Mouse (Mus musculus): ENCODE data around the gene Glt1d1. TPM values are rescaled to one million over a fixed set of nuclear protein-coding genes. Genes with fewer than 3 reads are reported as not detected.
A peak's percentile ranks its signal among the peaks of the same experiment; 100 is the strongest.

The Glt1d1 gene
- polyA plus RNA-seq, 2 experiments = 0.47 to 1.5 TPM

DNA sequence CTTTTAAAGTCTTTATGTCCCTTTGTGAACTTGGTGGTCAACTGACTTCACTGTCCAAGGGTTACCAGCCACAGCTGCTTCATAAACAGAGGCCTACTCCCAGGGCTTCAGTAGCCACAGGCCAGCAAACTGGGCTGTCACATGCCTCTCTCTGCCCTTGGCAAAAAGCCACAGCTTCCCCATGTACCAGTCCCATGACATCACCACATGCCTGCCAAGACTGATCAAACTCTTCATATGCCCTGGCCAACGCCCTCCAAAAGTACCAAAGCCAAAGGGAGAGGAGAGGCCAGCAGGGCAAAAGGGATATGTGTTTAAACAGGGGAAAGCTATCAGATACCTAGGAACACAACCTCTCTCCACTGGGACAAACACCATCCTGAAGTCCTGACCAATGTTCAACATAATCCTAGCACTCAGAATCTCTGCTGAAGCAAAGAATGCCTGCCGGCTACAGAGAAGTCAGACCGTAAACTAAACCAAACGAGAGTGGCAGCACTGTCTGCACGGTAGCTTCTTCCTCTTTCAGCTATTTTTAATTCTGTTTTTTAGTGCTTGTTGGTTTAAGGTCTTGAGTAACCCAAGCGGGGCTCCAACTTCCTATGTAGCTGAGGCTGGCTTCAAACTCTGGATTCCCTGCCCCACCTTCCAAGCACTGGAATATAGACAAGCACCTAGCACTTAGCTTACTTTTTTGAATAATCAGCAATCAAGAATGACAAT lies 21.1 kb upstream of the Glt1d1 start:
- Histone ChIP-seq H3K4me1 (ENCODE audit: control insufficient read depth, insufficient read depth, low read length) (peaks cover 6% of the 10 kb centered on the region), H3K27ac (replicated peaks; ENCODE audit: low read depth, low read length) (no peak overlapping the region), H3K4me3 (replicated peaks; ENCODE audit: low read length) (no peak overlapping the region), H3K9ac (ENCODE audit: low read depth, low read length, severe bottlenecking) (no peak overlapping the region), H3K9me3 (ENCODE audit: control insufficient read depth, low read length) (no peaks in the 10 kb centered on the region), H3K27me3 (ENCODE audit: control insufficient read depth, insufficient read depth, low read length) (no peaks in the 10 kb centered on the region), H3K36me3 (ENCODE audit: control insufficient read depth, insufficient read depth, low read length) (peaks cover 29% of the 10 kb centered on the region), H3K4me2 (replicated peaks; ENCODE audit: low read depth, low read length, severe bottlenecking) (no peak overlapping the region)
- ATAC-seq (ENCODE audit: low FRiP score, low read depth) (no peak), DNase-seq (ENCODE audit: low spot score) (no peak)
- WGBS = 76% methylated on average over 6 of the region's 6 CpGs
- TF ChIP-seq POLR2A (IDR thresholded peaks at IDR 0.05; ENCODE audit: borderline replicate concordance, extremely low read depth, insufficient read depth, insufficient read length) = no peak

- Histone ChIP-seq H3K27ac (replicated peaks; ENCODE audit: low read depth, low read length) (no peak overlapping the region), H3K27me3 (ENCODE audit: control insufficient read depth, insufficient read depth, low read length) (no peaks in the 10 kb centered on the region), H3K4me2 (replicated peaks; ENCODE audit: low read depth, low read length, severe bottlenecking) (no peak overlapping the region), H3K9ac (ENCODE audit: low read depth, low read length, severe bottlenecking) (no peak overlapping the region), H3K36me3 (ENCODE audit: control insufficient read depth, insufficient read depth, low read length) (peaks cover 23% of the 10 kb centered on the region), H3K9me3 (ENCODE audit: control insufficient read depth, low read length) (no peaks in the 10 kb centered on the region), H3K4me3 (replicated peaks; ENCODE audit: low read length) (no peak overlapping the region), H3K4me1 (ENCODE audit: control insufficient read depth, insufficient read depth, low read length) (peaks cover 11% of the 10 kb centered on the region)
- TF ChIP-seq POLR2A (IDR thresholded peaks at IDR 0.05; ENCODE audit: borderline replicate concordance, extremely low read depth, insufficient read depth, insufficient read length) = no peak
- ATAC-seq (ENCODE audit: low FRiP score, low read depth) = no peak
- no peak for DNase-seq (ENCODE audit: low spot score)
- 95% methylated on average over 1 of the region's 1 CpGs for WGBS
These were observed 20.2 kb upstream of the Glt1d1 start for GRCm38 (mm10) chr5:127611881-127612280.

GRCm38 (mm10) chr5:127612397-127612796 lies 19.7 kb upstream of the Glt1d1 start:
- ATAC-seq (ENCODE audit: low FRiP score, low read depth) (no peak), DNase-seq (ENCODE audit: low spot score) (no peak)
- no peak overlapping the region for H3K4me2 ChIP-seq (replicated peaks; ENCODE audit: low read depth, low read length, severe bottlenecking)
- no peaks in the 10 kb centered on the region for H3K9me3 ChIP-seq (ENCODE audit: control insufficient read depth, low read length)
- TF ChIP-seq POLR2A (IDR thresholded peaks at IDR 0.05; ENCODE audit: borderline replicate concordance, extremely low read depth, insufficient read depth, insufficient read length) = no peak
- no peak overlapping the region for H3K9ac ChIP-seq (ENCODE audit: low read depth, low read length, severe bottlenecking)
- peaks cover 18% of the 10 kb centered on the region for H3K36me3 ChIP-seq (ENCODE audit: control insufficient read depth, insufficient read depth, low read length)
- H3K27ac ChIP-seq (replicated peaks; ENCODE audit: low read depth, low read length) = no peak overlapping the region
- H3K4me1 ChIP-seq (ENCODE audit: control insufficient read depth, insufficient read depth, low read length) = peaks cover 11% of the 10 kb centered on the region
- H3K27me3 ChIP-seq (ENCODE audit: control insufficient read depth, insufficient read depth, low read length) = no peaks in the 10 kb centered on the region
- H3K4me3 ChIP-seq (replicated peaks; ENCODE audit: low read length) = no peak overlapping the region
- WGBS = 97% methylated on average over 6 of the region's 6 CpGs

DNA sequence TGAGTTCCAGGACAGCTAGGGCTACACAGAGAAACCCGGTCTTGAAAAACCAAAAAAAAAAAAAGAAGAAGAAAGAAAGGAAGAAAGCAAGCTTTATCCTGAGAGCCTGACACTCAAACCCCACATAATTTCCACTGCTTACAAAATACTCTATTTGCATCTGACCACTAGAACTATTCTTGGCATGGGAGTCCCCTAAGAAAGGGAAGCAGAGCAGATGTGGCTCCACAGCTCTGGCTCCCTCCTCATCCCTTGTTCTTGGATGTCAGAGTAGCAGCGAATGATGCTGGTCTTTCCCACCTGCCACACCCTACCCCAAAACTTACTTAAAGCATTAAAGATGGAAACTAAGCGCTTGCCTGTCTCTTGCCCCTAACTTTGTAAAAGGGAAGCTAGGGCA lies 16.6 kb upstream of the Glt1d1 start:
- Histone ChIP-seq H3K9me3 (ENCODE audit: control insufficient read depth, low read length) (no peaks in the 10 kb centered on the region), H3K4me3 (replicated peaks; ENCODE audit: low read length) (peak overlapping the region; percentile 98), H3K4me1 (ENCODE audit: control insufficient read depth, insufficient read depth, low read length) (peaks cover 11% of the 10 kb centered on the region), H3K27ac (replicated peaks; ENCODE audit: low read depth, low read length) (no peak overlapping the region), H3K9ac (ENCODE audit: low read depth, low read length, severe bottlenecking) (peak overlapping the region; percentile 97), H3K36me3 (ENCODE audit: control insufficient read depth, insufficient read depth, low read length) (no peaks in the 10 kb centered on the region), H3K4me2 (replicated peaks; ENCODE audit: low read depth, low read length, severe bottlenecking) (peak overlapping the region; percentile 87), H3K27me3 (ENCODE audit: control insufficient read depth, insufficient read depth, low read length) (no peaks in the 10 kb centered on the region)
- ATAC-seq (ENCODE audit: low FRiP score, low read depth) (no peak), DNase-seq (ENCODE audit: low spot score) (no peak)
- no peak for TF ChIP-seq POLR2A (IDR thresholded peaks at IDR 0.05; ENCODE audit: borderline replicate concordance, extremely low read depth, insufficient read depth, insufficient read length)
- 76% methylated on average over 3 of the region's 3 CpGs for WGBS

DNA sequence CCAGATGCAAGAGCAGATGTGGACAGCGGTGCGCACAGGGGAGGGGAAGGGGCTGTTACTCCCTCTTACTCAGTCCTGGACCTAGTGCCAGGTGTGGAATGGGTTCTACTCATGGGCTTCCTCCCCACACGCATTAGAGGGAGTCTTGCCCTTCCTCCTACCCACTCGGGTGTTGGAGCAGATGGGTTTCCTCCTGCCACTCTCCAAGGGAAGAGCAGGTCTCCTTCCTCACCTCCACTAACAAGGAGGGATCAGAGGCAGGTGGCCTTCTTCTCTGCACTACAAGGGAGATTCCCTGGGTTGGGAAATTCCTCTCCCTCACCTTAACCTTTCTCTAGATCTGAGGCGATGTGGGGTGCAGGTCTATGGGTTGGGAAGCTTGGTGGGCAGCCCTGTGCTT lies 15.9 kb upstream of the Glt1d1 start:
- Histone ChIP-seq H3K36me3 (ENCODE audit: control insufficient read depth, insufficient read depth, low read length) (no peaks in the 10 kb centered on the region), H3K9me3 (ENCODE audit: control insufficient read depth, low read length) (no peaks in the 10 kb centered on the region), H3K27ac (replicated peaks; ENCODE audit: low read depth, low read length) (no peak overlapping the region; the same call in 1 of the 2 replicates), H3K4me3 (replicated peaks; ENCODE audit: low read length) (peak overlapping the region; percentile 98), H3K4me1 (ENCODE audit: control insufficient read depth, insufficient read depth, low read length) (peaks cover 11% of the 10 kb centered on the region), H3K4me2 (replicated peaks; ENCODE audit: low read depth, low read length, severe bottlenecking) (peak overlapping the region; percentile 87), H3K27me3 (ENCODE audit: control insufficient read depth, insufficient read depth, low read length) (no peaks in the 10 kb centered on the region), H3K9ac (ENCODE audit: low read depth, low read length, severe bottlenecking) (peak overlapping the region; percentile 97)
- 15% methylated on average over 5 of the region's 5 CpGs for WGBS
- no peak for DNase-seq (ENCODE audit: low spot score)
- no peak for ATAC-seq (ENCODE audit: low FRiP score, low read depth)
- no peak for TF ChIP-seq POLR2A (IDR thresholded peaks at IDR 0.05; ENCODE audit: borderline replicate concordance, extremely low read depth, insufficient read depth, insufficient read length)

Measured in limb, embryonic 14.5 days (tissue).